Mouse (Mus musculus): ENCODE results near the gene Creb3l2. TPM values are rescaled to one million over a fixed set of nuclear protein-coding genes. Genes with fewer than 3 reads are reported as not detected.

Gene Creb3l2
- 5.7 and 7.5 TPM in 2 replicates for polyA plus RNA-seq (2015; fragmentation: Nextera tagmentation; extraction: Ambion mirVana)

- Histone ChIP-seq H3K27me3 (peaks cover 6% of the 10 kb centered on the region; the same call in 1 of the 2 replicates), H3K4me1 (replicated peaks) (peaks cover 17% of the 10 kb centered on the region), H3K9me3 (no peaks in the 10 kb centered on the region), H3K36me3 (no peaks in the 10 kb centered on the region), H3K27ac (replicated peaks) (peak within 1 kb of the TSS; percentile 79), H3K4me3 (peak within 1 kb of the TSS; percentile 73), H3K9ac (peak within 1 kb of the TSS; percentile 80), H3K4me2 (peak within 1 kb of the TSS; percentile 82)
- peak; percentile 99 for ATAC-seq (ENCODE audit: low read depth)
- whole genome bisulfite sequencing, result under 1% methylated on average over 33 of the region's 33 CpGs
These were observed at the start of gene Creb3l2 for GRCm38 (mm10) chr6:37442041-37442667. Gene Creb3l2 (minus strand): TSS chr6:37442146.

- no peak overlapping the region for H3K9ac ChIP-seq
- H3K27ac ChIP-seq (replicated peaks), result no peak overlapping the region
- H3K4me3 ChIP-seq, result no peak overlapping the region
- no peak overlapping the region for H3K4me2 ChIP-seq
- H3K27me3 ChIP-seq, result no peaks in the 10 kb centered on the region
- no peaks in the 10 kb centered on the region for H3K9me3 ChIP-seq
- H3K4me1 ChIP-seq (replicated peaks), result no peaks in the 10 kb centered on the region
- WGBS, result 87% methylated on average over 4 of the region's 4 CpGs
- ATAC-seq (ENCODE audit: low read depth), result no peak
- no peaks in the 10 kb centered on the region for H3K36me3 ChIP-seq
These were observed 44.6 kb upstream of the Creb3l2 start for GRCm38 (mm10) chr6:37486502-37486901.

GRCm38 (mm10) chr6:37484588-37485070, 42.7 kb upstream of the Creb3l2 start:
- H3K27me3 ChIP-seq, result no peaks in the 10 kb centered on the region
- no peak overlapping the region for H3K9ac ChIP-seq
- H3K4me3 ChIP-seq, result no peak overlapping the region
- no peaks in the 10 kb centered on the region for H3K9me3 ChIP-seq
- H3K36me3 ChIP-seq, result no peaks in the 10 kb centered on the region
- no peaks in the 10 kb centered on the region for H3K4me1 ChIP-seq (replicated peaks)
- 73% methylated on average over 1 of the region's 1 CpGs for WGBS
- no peak for ATAC-seq (ENCODE audit: low read depth)
- H3K27ac ChIP-seq (replicated peaks), result no peak overlapping the region
- no peak overlapping the region for H3K4me2 ChIP-seq

GRCm38 (mm10) chr6:37483262-37483661, 41.3 kb upstream of the Creb3l2 start:
- no peak for ATAC-seq (ENCODE audit: low read depth)
- H3K4me1 ChIP-seq (replicated peaks), result no peaks in the 10 kb centered on the region
- H3K4me3 ChIP-seq, result no peak overlapping the region
- 10% methylated on average over 5 of the region's 5 CpGs for WGBS
- no peak overlapping the region for H3K4me2 ChIP-seq
- no peaks in the 10 kb centered on the region for H3K27me3 ChIP-seq
- no peaks in the 10 kb centered on the region for H3K36me3 ChIP-seq
- H3K27ac ChIP-seq (replicated peaks), result no peak overlapping the region
- H3K9me3 ChIP-seq, result no peaks in the 10 kb centered on the region
- H3K9ac ChIP-seq, result no peak overlapping the region

GRCm38 (mm10) chr6:37481147-37481546, 39.2 kb upstream of the Creb3l2 start:
- no peaks in the 10 kb centered on the region for H3K27me3 ChIP-seq
- no peak overlapping the region for H3K4me2 ChIP-seq
- ATAC-seq (ENCODE audit: low read depth), result no peak
- no peak overlapping the region for H3K4me3 ChIP-seq
- H3K27ac ChIP-seq (replicated peaks), result no peak overlapping the region
- H3K9ac ChIP-seq, result no peak overlapping the region
- no peaks in the 10 kb centered on the region for H3K36me3 ChIP-seq
- 90% methylated on average over 3 of the region's 3 CpGs for WGBS
- H3K9me3 ChIP-seq, result no peaks in the 10 kb centered on the region
- no peaks in the 10 kb centered on the region for H3K4me1 ChIP-seq (replicated peaks)

- no peaks in the 10 kb centered on the region for H3K4me1 ChIP-seq (replicated peaks)
- no peak overlapping the region for H3K9ac ChIP-seq
- H3K27ac ChIP-seq (replicated peaks), result no peak overlapping the region
- no peaks in the 10 kb centered on the region for H3K27me3 ChIP-seq
- H3K36me3 ChIP-seq, result no peaks in the 10 kb centered on the region
- no peak overlapping the region for H3K4me3 ChIP-seq
- ATAC-seq (ENCODE audit: low read depth), result no peak
- H3K9me3 ChIP-seq, result no peaks in the 10 kb centered on the region
- H3K4me2 ChIP-seq, result no peak overlapping the region
These were observed 38.1 kb upstream of the Creb3l2 start for GRCm38 (mm10) chr6:37480008-37480407.

- Histone ChIP-seq H3K27ac (replicated peaks) (no peak overlapping the region), H3K36me3 (no peaks in the 10 kb centered on the region), H3K27me3 (no peaks in the 10 kb centered on the region), H3K9me3 (no peaks in the 10 kb centered on the region), H3K4me3 (no peak overlapping the region), H3K4me2 (no peak overlapping the region), H3K9ac (no peak overlapping the region), H3K4me1 (replicated peaks) (no peaks in the 10 kb centered on the region)
- ATAC-seq (ENCODE audit: low read depth), result no peak
- 94% methylated on average over 2 of the region's 2 CpGs for WGBS
These were observed 36.5 kb upstream of the Creb3l2 start for GRCm38 (mm10) chr6:37478481-37478880.

GRCm38 (mm10) chr6:37473674-37474342, 31.9 kb upstream of the Creb3l2 start:
- Histone ChIP-seq H3K4me1 (replicated peaks) (no peaks in the 10 kb centered on the region), H3K9me3 (no peaks in the 10 kb centered on the region), H3K27ac (replicated peaks) (no peak overlapping the region), H3K4me3 (no peak overlapping the region), H3K27me3 (no peaks in the 10 kb centered on the region), H3K9ac (no peak overlapping the region), H3K4me2 (no peak overlapping the region), H3K36me3 (no peaks in the 10 kb centered on the region)
- ATAC-seq (ENCODE audit: low read depth), result no peak
- 93% methylated on average over 4 of the region's 4 CpGs for WGBS

GRCm38 (mm10) chr6:37470216-37470615, 28.3 kb upstream of the Creb3l2 start:
- no peak overlapping the region for H3K4me3 ChIP-seq
- H3K4me2 ChIP-seq, result no peak overlapping the region
- H3K27me3 ChIP-seq, result no peaks in the 10 kb centered on the region
- 72% methylated on average over 4 of the region's 4 CpGs for WGBS
- no peaks in the 10 kb centered on the region for H3K9me3 ChIP-seq
- no peaks in the 10 kb centered on the region for H3K36me3 ChIP-seq
- no peak for ATAC-seq (ENCODE audit: low read depth)
- no peak overlapping the region for H3K9ac ChIP-seq
- no peak overlapping the region for H3K27ac ChIP-seq (replicated peaks)
- H3K4me1 ChIP-seq (replicated peaks), result no peaks in the 10 kb centered on the region

- H3K27me3 ChIP-seq, result no peaks in the 10 kb centered on the region
- no peaks in the 10 kb centered on the region for H3K36me3 ChIP-seq
- H3K27ac ChIP-seq (replicated peaks), result no peak overlapping the region
- no peak overlapping the region for H3K4me3 ChIP-seq
- no peak overlapping the region for H3K9ac ChIP-seq
- ATAC-seq (ENCODE audit: low read depth), result no peak
- H3K4me1 ChIP-seq (replicated peaks), result peaks cover 3% of the 10 kb centered on the region
- no peaks in the 10 kb centered on the region for H3K9me3 ChIP-seq
- 66% methylated on average over 5 of the region's 5 CpGs for WGBS
- H3K4me2 ChIP-seq, result no peak overlapping the region
These were observed 23.9 kb upstream of the Creb3l2 start for GRCm38 (mm10) chr6:37465847-37466246.

GRCm38 (mm10) chr6:37465356-37465755, 23.4 kb upstream of the Creb3l2 start:
- Histone ChIP-seq H3K4me3 (no peak overlapping the region), H3K27ac (replicated peaks) (no peak overlapping the region), H3K27me3 (no peaks in the 10 kb centered on the region), H3K36me3 (no peaks in the 10 kb centered on the region), H3K4me1 (replicated peaks) (peaks cover 3% of the 10 kb centered on the region), H3K4me2 (no peak overlapping the region), H3K9me3 (no peaks in the 10 kb centered on the region), H3K9ac (no peak overlapping the region)
- ATAC-seq (ENCODE audit: low read depth), result no peak

GRCm38 (mm10) chr6:37464585-37464984, 22.6 kb upstream of the Creb3l2 start:
- ATAC-seq (ENCODE audit: low read depth), result peak; percentile 68
- 2% methylated on average over 5 of the region's 5 CpGs for WGBS
- H3K27ac ChIP-seq (replicated peaks), result no peak overlapping the region

More at GRCm38 (mm10) chr6:37464585-37464984, 22.6 kb upstream of the Creb3l2 start:
- Histone ChIP-seq H3K36me3 (no peaks in the 10 kb centered on the region), H3K9ac (peak overlapping the region; percentile 61), H3K4me2 (peak overlapping the region; percentile 54), H3K4me1 (replicated peaks) (peaks cover 3% of the 10 kb centered on the region), H3K4me3 (peak overlapping the region; percentile 39), H3K27me3 (no peaks in the 10 kb centered on the region), H3K9me3 (no peaks in the 10 kb centered on the region)

All from neural tube, embryonic 13.5 days (tissue).